Mouse (Mus musculus) neural tube, embryonic 12.5 days (tissue): ENCODE measurements at regions not wholly inside any gene's neighbourhood (a gene's known extent, or its start where the extent isn't known, plus 50 kb on each side); places are given as distances from the start of the nearest gene placed in this dataset.

Experiments
- ATAC-seq: fragments of 200-750 bp; cut with Nextera tagmentation; 2 replicates; pipeline ENCODE4 v1.8.0; 2017; ENCODE audit warnings: low read depth, mild to moderate bottlenecking, moderate TSS enrichment, moderate library complexity; ENCODE audit not compliant: low FRiP score
- H3K27ac ChIP-seq: fragments of 300-500 bp; sonication (generic); 2 replicates; pipeline ENCODE4 v1.5.1; 2016
- H3K27me3 ChIP-seq: fragments of 300-500 bp; sonication (generic); replicated peaks from 2 replicates; pipeline ENCODE4 v1.6.1; 2016; ENCODE audit warnings: mild to moderate bottlenecking
- H3K36me3 ChIP-seq: fragments of 300-500 bp; sonication (generic); 2 replicates; pipeline ENCODE4 v1.6.1; 2016; ENCODE audit warnings: mild to moderate bottlenecking
- H3K4me1 ChIP-seq: fragments of 300-500 bp; sonication (generic); 2 replicates; pipeline ENCODE4 v1.6.1; 2016
- H3K4me2 ChIP-seq: fragments of 300-500 bp; sonication (generic); replicated peaks from 2 replicates; pipeline ENCODE4 v1.6.1; 2016; ENCODE audit warnings: mild to moderate bottlenecking
- H3K4me3 ChIP-seq: fragments of 300-500 bp; sonication (generic); 2 replicates; pipeline ENCODE4 v1.5.1; 2016
- H3K9ac ChIP-seq: fragments of 300-500 bp; sonication (generic); 2 replicates; pipeline ENCODE4 v1.6.1; 2016; ENCODE audit warnings: mild to moderate bottlenecking
- H3K9me3 ChIP-seq: fragments of 300-500 bp; sonication (generic); 2 replicates; pipeline ENCODE4 v1.6.1; 2016; ENCODE audit warnings: mild to moderate bottlenecking
- WGBS: fragments of 180-500 bp; shearing (Covaris S2); methylation state at CpG from one replicate; pipeline ENCODE4 v1.1.7; 2016; 5-methylcytosine and 5-hydroxymethylcytosine counted together

DNA sequence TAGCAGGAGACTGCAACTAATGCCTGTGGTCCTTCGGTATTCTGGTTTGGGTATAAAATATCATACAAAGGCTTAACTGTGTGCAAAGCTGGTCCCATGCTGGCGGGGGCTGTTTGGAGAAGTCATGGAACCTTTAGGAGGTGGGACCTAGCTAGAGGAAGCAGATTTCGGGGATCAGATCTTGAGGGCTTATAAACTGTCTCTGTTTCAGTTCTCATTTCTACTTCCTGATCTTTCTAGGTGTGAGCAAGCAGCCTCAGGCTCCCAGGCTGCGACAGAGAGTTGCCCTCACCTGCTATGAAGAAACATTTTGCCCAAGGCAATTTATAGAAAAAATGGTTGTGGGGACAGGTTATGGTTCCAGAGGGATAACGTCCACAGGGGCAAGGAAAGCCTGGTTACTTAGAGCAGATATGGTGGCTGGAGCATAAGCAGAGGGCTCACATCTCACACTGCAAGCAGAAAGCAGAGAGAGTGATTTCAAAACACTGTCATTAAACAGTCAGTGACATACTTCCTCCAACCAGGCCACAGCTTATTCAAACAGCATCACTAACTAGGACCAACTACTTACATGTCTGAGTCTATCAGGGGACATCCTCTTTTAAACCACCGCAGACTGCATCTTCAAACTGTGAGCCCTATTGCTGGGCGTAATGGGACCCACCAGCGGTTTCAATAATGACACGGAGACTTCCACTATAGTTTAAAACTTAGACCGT lies 188.1 kb downstream of the 1500009L16Rik start:
- 93% methylated on average over 10 of the region's 10 CpGs for WGBS
- Histone ChIP-seq H3K9ac (no peak overlapping the region), H3K4me2 (no peak overlapping the region), H3K4me1 (peaks cover 12% of the 10 kb centered on the region), H3K27ac (no peak overlapping the region), H3K4me3 (no peak overlapping the region), H3K9me3 (no peaks in the 10 kb centered on the region), H3K36me3 (no peaks in the 10 kb centered on the region), H3K27me3 (no peaks in the 10 kb centered on the region)
- no peak for ATAC-seq

DNA sequence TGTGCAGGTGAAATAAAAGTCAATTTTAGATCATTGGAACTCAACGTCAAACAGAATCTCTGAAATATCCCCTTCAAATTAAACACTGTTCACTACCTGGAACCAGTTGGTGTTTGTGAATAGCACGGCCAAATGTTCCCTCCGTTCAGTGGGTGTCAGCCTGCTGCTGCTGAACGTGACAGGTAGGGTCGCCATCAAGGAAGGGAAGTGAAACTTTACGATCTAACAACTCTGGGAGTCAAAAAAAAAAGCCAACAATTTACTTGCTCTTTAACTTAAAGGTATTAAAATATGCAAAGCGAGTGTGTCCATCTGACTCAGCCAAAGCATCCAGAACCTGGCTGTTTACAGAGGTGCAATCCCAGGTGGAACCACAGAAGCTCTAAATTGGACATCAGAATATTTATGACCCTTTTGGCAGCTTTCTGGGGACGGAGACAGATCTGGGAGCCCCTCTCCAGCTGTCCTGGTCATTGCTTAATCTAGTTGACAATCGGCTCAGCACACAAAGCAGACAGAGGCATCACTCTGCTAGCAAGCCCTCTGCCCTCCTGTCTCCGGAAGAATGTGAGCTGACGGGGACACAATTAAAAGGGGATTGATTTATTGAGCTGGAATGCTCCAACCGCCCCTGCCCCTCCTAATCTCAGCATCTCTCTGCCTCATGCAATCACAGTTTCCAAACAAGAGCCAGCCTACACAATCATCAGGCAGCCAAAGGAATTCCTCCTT lies 191.9 kb downstream of the 1500009L16Rik start:
- ATAC-seq: peak; percentile 89

DNA sequence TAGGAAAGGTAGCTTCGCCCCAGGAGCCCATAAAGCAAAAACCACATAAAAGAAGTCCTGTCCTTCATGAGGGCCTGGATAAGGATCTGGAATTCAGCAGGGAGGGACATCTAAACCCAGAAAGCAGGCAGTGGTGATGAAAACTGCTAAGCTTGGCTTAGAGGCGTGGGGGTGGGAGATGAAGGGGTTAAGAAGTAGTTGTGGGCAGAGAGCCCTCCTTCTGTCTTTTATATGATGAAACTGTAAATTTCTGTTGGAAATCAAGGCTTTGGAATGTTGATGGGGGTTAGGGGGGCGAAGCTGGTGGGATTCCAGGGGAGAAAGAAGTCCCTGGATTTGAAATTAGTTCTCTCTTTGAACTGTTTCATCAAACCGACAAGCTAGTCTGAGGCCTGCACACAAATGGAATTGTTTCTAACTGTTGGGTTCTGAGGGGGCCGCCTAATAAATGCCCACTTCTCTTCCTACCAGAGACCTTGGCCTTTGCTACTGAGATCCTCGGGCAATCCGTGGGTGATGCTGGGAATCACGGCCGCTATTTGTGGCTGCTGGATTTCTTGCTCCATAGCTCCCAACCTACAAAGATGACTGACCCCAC lies 192.6 kb downstream of the 1500009L16Rik start:
- Histone ChIP-seq H3K4me1 (peaks cover 12% of the 10 kb centered on the region), H3K36me3 (no peaks in the 10 kb centered on the region), H3K9ac (no peak overlapping the region), H3K4me3 (no peak overlapping the region), H3K27ac (no peak overlapping the region; the same call in 1 of the 2 replicates), H3K9me3 (peaks cover 4% of the 10 kb centered on the region; the same call in 1 of the 2 replicates), H3K27me3 (no peaks in the 10 kb centered on the region), H3K4me2 (peak overlapping the region; percentile 31)
- WGBS: 14% methylated on average over 9 of the region's 9 CpGs
- ATAC-seq: no peak; the same call in 1 of the 2 replicates

More for the DNA sequence above, 191.9 kb downstream of the 1500009L16Rik start:
- H3K4me1 ChIP-seq: peaks cover 12% of the 10 kb centered on the region
- no peak overlapping the region for H3K4me3 ChIP-seq
- H3K9me3 ChIP-seq: peaks cover 1% of the 10 kb centered on the region; the same call in 1 of the 2 replicates
- no peak overlapping the region for H3K9ac ChIP-seq
- peak overlapping the region; percentile 31 for H3K4me2 ChIP-seq
- no peaks in the 10 kb centered on the region for H3K36me3 ChIP-seq
- no peaks in the 10 kb centered on the region for H3K27me3 ChIP-seq
- 10% methylated on average over 12 of the region's 12 CpGs for WGBS
- no peak overlapping the region for H3K27ac ChIP-seq

DNA sequence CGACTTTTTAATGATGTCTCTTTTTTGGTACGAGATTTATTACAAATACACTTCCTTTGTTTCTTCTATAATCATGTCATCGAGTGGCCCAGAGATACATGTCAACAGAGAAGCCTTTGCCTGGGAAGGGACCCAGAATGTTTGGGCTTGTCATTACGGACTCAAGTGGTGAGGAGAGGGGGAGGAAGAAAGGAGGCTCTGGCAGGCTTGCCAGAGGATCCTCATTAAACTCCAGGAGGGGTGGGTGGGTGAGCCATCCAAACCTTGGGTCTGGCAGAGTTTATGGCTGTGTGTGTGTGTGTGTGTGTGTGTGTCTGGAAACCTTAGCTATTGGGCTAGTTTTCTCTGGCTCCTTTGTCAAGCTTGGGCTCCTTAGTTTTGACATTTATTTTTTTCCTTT lies 204.3 kb downstream of the 1500009L16Rik start:
- no peak for ATAC-seq
- Histone ChIP-seq H3K4me1 (peaks cover 8% of the 10 kb centered on the region; the same call in 1 of the 2 replicates), H3K36me3 (no peaks in the 10 kb centered on the region), H3K9ac (no peak overlapping the region), H3K27ac (no peak overlapping the region), H3K27me3 (no peaks in the 10 kb centered on the region), H3K4me3 (no peak overlapping the region), H3K4me2 (no peak overlapping the region), H3K9me3 (no peaks in the 10 kb centered on the region)
- 64% methylated on average over 4 of the region's 4 CpGs for WGBS

DNA sequence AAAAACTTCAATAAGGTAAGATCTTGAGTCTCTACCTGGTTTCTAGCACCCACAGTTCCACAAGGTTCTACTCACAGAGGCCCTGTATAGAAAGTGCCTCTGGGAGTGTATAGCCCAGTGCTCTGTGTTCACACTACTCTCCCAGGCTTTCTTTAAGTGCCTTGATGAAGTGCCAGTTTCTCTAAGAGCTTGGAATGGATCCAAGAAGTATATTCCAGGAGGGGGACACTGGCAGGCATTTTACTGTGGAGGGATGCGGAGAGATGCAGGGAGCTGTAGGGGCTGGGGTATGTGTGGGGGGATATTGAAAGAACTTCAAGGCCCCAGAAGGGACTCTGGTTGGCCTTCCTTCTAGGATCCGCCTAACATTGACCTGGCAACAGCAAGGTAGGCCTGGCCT lies 204.9 kb downstream of the 1500009L16Rik start:
- 82% methylated on average over 2 of the region's 2 CpGs for WGBS
- Histone ChIP-seq H3K9ac (no peak overlapping the region), H3K9me3 (no peaks in the 10 kb centered on the region), H3K4me2 (no peak overlapping the region), H3K27me3 (no peaks in the 10 kb centered on the region), H3K27ac (no peak overlapping the region), H3K4me1 (peaks cover 8% of the 10 kb centered on the region; the same call in 1 of the 2 replicates), H3K36me3 (no peaks in the 10 kb centered on the region), H3K4me3 (no peak overlapping the region)
- ATAC-seq: no peak

DNA sequence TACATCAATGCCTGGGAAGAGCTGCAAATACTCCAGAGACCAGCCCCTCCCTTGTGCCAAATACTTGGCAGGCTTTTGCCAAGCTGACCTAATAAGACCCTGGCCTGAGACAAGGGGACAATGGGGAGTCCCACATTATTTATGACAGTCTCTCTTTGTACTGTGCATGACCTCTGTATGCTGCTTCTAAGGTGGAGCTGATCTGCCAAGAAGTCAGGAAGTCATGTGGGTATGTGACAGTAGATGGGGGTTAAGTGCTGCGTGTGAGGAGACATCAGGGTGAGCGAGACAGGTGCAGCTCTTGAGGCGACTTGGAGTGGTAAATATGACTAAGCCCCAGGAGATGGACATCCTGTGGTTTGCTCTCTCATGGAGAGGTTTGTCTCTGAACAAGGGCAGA lies 209.1 kb downstream of the 1500009L16Rik start:
- 50% methylated on average over 3 of the region's 3 CpGs for WGBS
- Histone ChIP-seq H3K4me2 (no peak overlapping the region), H3K27ac (no peak overlapping the region), H3K4me1 (peaks cover 8% of the 10 kb centered on the region; the same call in 1 of the 2 replicates), H3K9me3 (no peaks in the 10 kb centered on the region), H3K9ac (no peak overlapping the region), H3K4me3 (no peak overlapping the region), H3K36me3 (no peaks in the 10 kb centered on the region), H3K27me3 (no peaks in the 10 kb centered on the region)
- no peak for ATAC-seq

DNA sequence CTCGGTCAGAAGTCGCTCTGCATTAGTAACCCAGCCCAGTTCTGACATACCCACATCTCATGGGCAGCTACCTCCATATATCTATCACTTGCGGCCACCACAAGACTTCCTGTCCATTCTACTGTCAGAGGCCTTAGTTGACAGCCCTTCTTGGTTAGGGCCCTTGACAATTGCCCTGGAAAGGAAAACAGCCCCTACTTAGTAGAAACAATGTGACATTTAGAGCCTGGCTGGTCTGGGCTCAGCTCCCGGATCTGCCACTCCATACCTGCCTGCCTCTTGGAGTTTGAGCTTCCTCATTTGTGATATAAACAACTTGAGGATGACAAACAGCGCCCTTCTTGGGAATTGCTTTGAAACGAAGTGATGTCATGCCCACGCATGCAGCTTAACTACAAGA lies 210.5 kb downstream of the 1500009L16Rik start:
- Histone ChIP-seq H3K4me3 (no peak overlapping the region), H3K27ac (no peak overlapping the region), H3K4me1 (peaks cover 8% of the 10 kb centered on the region; the same call in 1 of the 2 replicates), H3K27me3 (no peaks in the 10 kb centered on the region), H3K36me3 (no peaks in the 10 kb centered on the region), H3K9ac (no peak overlapping the region), H3K4me2 (no peak overlapping the region), H3K9me3 (no peaks in the 10 kb centered on the region)
- 89% methylated on average over 7 of the region's 7 CpGs for WGBS
- ATAC-seq: no peak

DNA sequence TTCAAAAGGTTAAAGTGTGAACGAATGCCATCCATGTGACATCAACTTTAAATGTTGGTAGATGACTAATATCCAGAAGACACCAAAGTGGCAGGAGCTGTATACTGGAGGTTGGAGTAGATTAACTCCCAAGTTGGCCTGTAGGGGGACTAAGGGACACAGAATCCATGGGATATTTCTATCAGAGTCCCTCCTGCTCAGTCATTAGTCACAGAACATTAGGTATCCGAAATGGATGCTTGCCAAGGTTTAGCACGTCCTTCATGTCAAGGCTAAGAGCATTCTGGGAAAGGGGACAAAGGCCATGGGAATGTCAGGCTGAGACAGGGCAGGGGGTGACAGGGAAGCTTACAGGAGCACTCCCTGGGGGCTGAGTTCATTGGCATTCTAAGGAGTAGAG lies 211.8 kb downstream of the 1500009L16Rik start:
- no peak overlapping the region for H3K4me3 ChIP-seq
- no peak overlapping the region for H3K9ac ChIP-seq
- WGBS: 44% methylated on average over 3 of the region's 3 CpGs
- no peak overlapping the region for H3K4me2 ChIP-seq
- ATAC-seq: no peak
- no peaks in the 10 kb centered on the region for H3K36me3 ChIP-seq
- no peaks in the 10 kb centered on the region for H3K9me3 ChIP-seq
- no peaks in the 10 kb centered on the region for H3K27me3 ChIP-seq
- H3K27ac ChIP-seq: no peak overlapping the region
- H3K4me1 ChIP-seq: peaks cover 8% of the 10 kb centered on the region; the same call in 1 of the 2 replicates

DNA sequence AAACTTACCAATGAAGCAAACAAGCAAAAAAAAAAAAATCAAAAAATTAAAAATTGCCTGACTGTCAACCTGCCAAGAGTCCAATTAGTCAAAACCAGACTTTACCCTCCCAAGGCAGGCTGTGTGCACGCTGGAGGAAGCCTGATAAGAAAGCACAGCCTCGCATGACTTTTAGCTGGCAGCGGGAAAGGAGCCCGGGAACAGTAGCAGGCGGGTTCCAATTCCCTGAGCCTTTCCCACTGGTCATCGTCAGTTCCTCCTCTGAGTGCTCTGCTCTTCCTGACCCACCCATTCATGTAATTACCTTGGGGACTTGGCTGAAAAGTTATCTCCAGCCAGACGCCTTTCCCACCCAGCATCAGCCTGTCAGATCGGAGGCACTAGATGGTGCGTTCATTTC lies 214.5 kb downstream of the 1500009L16Rik start:
- WGBS: 75% methylated on average over 9 of the region's 9 CpGs

DNA sequence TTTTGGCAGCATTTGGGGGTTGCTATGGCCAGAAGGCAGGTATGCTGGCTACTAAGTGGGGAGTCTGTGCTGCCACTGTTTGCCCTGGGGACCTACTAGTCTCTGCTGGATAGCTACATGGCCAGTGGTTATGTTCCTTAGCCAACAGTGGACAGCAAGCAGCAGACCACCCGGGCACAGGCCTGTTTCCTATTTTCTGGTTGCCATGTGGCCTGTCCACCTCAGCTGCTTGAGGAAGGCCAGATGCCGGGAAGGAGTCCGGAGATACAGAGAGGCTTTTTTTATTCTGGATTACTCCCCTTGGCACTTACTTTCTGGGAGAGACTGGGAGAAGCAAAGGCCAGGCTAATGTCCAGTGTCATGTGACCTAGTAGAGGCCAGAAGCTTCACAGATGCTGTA lies 219.4 kb downstream of the 1500009L16Rik start:
- 81% methylated on average over 3 of the region's 3 CpGs for WGBS
- H3K36me3 ChIP-seq: no peaks in the 10 kb centered on the region
- H3K9me3 ChIP-seq: no peaks in the 10 kb centered on the region
- H3K27ac ChIP-seq: no peak overlapping the region
- no peaks in the 10 kb centered on the region for H3K27me3 ChIP-seq
- H3K9ac ChIP-seq: no peak overlapping the region
- no peak overlapping the region for H3K4me3 ChIP-seq
- no peaks in the 10 kb centered on the region for H3K4me1 ChIP-seq
- ATAC-seq: no peak
- no peak overlapping the region for H3K4me2 ChIP-seq

More for the DNA sequence above, 214.5 kb downstream of the 1500009L16Rik start:
- Histone ChIP-seq H3K36me3 (no peaks in the 10 kb centered on the region), H3K4me1 (no peaks in the 10 kb centered on the region), H3K4me3 (no peak overlapping the region), H3K27me3 (no peaks in the 10 kb centered on the region), H3K27ac (no peak overlapping the region), H3K4me2 (no peak overlapping the region), H3K9me3 (no peaks in the 10 kb centered on the region), H3K9ac (no peak overlapping the region)
- no peak for ATAC-seq

DNA sequence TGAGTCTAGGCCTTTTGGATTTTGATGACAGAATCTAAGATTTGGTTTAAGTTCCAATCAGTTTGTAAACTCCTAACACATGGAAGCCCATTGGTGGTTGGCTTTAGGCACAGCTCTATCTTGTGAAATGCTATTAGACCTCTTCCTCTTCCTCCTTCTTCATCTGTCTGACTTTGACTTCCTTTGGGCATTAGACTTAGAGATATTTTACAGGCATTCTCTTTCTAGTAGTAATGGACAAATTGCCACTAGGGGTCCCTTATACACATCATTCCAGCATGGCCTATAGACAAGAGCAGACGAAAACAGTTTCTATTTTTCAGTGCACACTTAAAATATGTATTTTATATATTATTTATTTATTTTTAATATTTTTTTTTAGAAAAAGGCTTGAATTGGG lies 221.5 kb downstream of the 1500009L16Rik start:
- H3K9ac ChIP-seq: no peak overlapping the region
- H3K4me1 ChIP-seq: no peaks in the 10 kb centered on the region
- ATAC-seq: no peak
- H3K36me3 ChIP-seq: no peaks in the 10 kb centered on the region
- H3K27me3 ChIP-seq: no peaks in the 10 kb centered on the region
- no peak overlapping the region for H3K27ac ChIP-seq
- no peak overlapping the region for H3K4me2 ChIP-seq
- WGBS: 81% methylated on average over 1 of the region's 1 CpGs
- H3K4me3 ChIP-seq: no peak overlapping the region
- no peaks in the 10 kb centered on the region for H3K9me3 ChIP-seq

DNA sequence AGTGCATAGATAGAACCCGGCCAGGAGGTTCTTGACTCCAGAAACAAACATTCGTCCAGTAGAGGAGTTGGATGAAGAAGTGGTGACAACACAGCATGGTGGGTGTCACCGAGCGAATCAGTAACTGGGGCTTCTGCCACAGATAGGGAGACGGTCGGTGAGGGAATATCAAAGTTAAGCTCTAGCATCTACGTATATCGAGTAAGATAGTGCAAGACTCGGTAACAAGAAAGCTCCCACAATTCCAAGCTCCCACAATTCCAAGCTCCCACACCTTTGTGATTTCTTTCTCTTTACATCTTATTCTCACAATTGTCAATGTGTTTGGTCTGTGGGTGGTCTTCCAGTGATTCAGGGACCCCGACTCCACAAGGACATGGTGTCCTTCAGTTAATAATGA lies 222.2 kb downstream of the 1500009L16Rik start:
- H3K9me3 ChIP-seq: no peaks in the 10 kb centered on the region
- H3K27ac ChIP-seq: no peak overlapping the region
- ATAC-seq: no peak
- no peaks in the 10 kb centered on the region for H3K27me3 ChIP-seq
- 96% methylated on average over 10 of the region's 10 CpGs for WGBS
- no peak overlapping the region for H3K4me2 ChIP-seq
- no peaks in the 10 kb centered on the region for H3K36me3 ChIP-seq
- H3K9ac ChIP-seq: no peak overlapping the region
- H3K4me3 ChIP-seq: no peak overlapping the region
- no peaks in the 10 kb centered on the region for H3K4me1 ChIP-seq
